Mouse (Mus musculus) heart, adult 2 months (tissue): ENCODE results near the gene N4bp1.

ENCODE experiments used
- CTCF ChIP-seq: fragments of 200-600 bp; IDR thresholded peaks from 2 replicates; pipeline ENCODE4 v1.8.1; 2022; ENCODE audit warnings: antibody characterized with exemption, mild to moderate bottlenecking, moderate library complexity
- EP300 ChIP-seq: fragments of 200-500 bp; IDR thresholded peaks from 2 replicates; pipeline ENCODE4 v1.6.1; 2011; ENCODE audit warnings: low read depth, low read length, control low read depth; ENCODE audit not compliant: insufficient read depth
- POLR2A ChIP-seq: fragments of 200-500 bp; IDR thresholded peaks from 2 replicates; pipeline ENCODE4 v1.6.1; 2011; ENCODE audit warnings: mild to moderate bottlenecking, low read depth, low read length, control low read depth; ENCODE audit not compliant: insufficient read depth

GRCm38 (mm10) chr8:86891533-86891932 is 6.5 kb upstream of the N4bp1 start:
- TF ChIP-seq POLR2A (no peak), EP300 (no peak), CTCF (no peak)
